Mouse (Mus musculus): Measurements from ENCODE around the gene Arl8a. TPM values are rescaled to one million over a fixed set of nuclear protein-coding genes. Genes with fewer than 3 reads are reported as not detected.

Gene Arl8a
- total RNA-seq, 2 experiments from 2014 or later: 248 to 258 TPM

DNA sequence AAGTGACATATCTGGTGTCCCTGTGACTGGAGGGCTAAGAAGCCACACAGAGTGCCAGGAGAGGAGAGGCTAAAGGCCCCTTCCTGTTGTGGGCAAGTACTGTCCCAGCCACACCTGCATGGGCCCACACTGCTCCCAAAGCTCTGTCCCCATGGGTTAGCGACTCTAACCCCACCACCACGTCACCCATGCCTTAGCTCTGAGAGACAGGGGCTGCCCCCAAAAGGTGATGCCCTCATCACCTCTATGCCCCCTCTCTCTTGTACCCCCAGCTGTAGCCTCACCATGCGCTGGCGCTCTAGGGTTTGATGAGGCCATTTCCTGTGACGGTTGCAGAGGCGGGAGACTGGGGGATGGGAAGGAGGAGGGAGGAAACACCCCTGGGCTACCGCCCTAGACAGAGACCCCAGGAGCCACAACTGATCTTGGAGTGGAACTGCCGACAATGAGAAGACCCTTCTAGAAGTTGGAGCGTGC is 13.7 kb upstream of the Arl8a start:
- no peak for DNase-seq (ENCODE audit: low spot score in 2 of 2)

DNA sequence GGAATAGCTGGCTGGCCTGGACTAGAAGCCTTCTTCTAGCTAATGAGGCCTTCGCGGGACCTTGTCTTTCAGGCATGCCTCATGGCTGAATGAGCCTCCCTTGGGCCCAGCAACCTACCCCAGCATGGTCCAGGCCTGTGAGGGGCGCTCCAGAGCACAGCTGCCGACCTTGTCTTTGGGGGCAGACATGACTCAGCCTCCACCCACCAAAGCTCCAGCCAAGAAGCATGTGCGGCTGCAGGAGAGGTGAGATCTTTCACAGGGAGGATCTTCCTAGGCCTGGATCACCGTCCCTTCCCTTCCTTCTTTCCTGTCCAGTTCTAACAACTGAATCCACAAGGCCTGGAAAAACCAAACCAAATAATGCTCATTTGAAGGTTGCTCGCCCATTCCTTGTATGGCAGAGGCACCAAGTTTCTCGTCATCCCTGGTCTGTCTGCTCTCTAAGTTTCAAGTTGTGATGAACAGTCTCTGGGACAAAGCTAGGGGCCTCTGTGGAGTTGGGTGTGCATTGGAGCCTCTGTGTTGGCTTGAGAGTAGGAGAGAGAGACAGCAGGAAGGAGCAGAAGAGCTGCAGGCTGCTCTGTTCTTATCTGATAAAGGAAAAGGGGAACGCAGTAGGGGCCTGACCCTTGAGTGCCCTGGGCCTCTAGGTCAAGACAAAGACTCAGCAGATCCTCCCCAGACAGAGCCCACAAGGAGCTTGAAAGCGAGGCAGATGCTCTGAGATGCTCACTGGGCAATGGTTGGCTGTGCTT is 12.8 kb upstream of the Arl8a start:
- no peak for DNase-seq (ENCODE audit: low spot score in 2 of 2)

DNA sequence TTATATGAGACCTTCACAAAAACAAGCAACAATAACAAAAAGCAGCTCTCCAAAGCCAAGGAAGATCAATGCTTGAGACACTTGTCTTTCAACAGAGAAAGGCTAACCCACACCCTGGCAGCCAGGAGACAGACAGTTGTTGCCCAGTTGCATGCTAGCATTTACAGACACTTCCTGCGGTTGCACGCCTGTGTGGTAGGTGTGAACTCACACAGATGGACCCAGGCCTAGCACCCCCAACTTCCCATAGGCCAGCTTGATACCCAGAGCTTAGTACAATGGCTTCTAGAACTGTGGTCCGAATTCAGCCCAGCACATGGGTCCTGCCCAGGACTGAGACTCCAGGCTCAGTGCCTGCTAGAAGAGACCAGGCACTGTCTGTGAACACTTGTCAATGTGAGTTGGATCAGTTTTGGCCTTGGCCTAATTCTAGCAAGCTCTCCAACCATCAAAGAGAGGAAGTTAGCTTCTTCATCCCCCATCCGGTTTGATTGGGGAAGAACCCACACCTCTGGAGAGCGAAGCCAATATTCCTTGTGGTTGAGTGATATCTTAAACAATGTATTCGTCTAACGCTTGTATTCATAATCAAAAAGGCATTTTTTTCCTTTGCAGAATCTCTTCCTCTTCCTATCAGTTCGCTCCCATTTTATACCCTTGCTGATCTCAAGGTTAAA is 11.4 kb upstream of the Arl8a start:
- no peak for DNase-seq (ENCODE audit: low spot score in 2 of 2)

DNA sequence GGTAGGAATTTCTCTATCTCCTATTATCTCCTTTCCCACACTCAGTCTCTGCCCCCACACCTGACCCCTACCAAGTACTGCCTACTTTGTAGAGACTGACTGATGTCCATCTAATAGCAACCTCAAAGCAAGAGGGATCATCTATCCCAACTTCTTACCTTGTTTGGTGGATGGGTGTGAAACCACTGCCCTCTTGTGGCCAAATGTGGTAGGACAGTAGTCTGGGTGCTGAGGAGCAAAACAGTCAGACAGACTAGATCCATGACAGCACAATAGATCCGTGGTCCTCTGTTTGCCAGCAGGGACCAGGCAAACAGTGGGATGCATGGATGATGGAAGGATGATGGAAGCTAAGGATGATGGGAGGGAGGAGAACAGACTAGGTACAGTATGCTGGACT is 10.1 kb upstream of the Arl8a start:
- DNase-seq (ENCODE audit: low spot score in 2 of 2): peak in 1 of 2 experiments; percentile 86

DNA sequence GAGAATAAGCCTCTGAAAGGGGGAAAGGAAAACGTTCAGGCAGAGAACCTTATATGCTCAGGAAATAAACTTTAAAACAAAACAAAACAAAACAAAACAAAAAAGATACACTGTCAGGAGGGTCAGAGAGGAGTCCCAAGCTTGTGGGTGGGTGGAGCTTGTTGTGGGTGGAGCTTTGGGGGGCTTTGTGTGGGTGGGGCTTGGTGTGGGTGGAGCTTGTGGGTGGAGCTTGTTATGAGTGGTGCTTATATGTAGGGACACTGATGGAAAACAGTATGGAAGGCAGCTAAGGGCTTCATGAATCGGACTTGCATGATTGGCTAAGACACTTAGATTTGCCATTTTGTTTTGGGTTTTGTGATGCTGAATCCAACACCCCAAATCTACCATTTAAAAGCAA is 6.7 kb upstream of the Arl8a start:
- no peak for DNase-seq (ENCODE audit: low spot score in 2 of 2)

DNA sequence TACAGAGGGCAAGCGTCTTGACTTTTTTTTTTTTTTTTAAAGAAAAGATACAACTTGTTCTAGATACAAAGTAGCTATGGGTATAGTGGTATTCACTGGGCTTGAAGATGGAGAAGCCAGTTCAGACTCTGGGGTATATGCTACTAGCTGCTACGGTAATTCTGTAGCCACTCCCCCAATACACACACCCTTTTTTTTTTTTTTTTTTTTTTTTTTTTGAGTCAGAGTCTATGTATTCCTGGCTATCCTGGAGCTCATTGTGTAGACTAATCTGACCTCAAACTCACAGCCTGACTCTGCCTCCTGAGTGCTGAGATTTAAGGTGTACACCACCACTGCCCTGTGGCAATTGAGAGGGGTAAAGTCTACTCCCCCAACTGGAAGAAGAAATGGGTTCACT is 4.2 kb upstream of the Arl8a start:
- no peak for DNase-seq (ENCODE audit: low spot score in 2 of 2)

DNA sequence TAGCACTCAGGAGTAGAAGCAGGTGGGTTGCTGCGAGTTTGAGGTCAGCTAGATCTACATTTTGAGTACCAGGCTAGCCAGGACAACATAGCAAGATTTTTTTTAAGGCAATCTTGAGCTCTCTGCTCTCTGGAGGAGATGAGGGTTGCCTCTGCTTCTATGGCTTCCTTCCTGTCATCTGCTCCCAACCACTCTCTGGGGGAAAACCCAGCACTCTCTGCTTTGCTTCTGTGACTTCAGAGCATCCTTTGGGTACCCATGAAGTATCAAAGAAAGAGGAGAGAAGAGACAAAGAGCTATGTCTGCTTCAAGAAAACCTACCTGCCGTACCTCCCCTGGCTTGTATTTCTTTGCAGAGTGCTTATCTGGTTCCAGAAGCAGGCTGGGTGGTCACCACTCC is 2.7 kb upstream of the Arl8a start:
- DNase-seq (ENCODE audit: low spot score in 2 of 2): no peak

DNA sequence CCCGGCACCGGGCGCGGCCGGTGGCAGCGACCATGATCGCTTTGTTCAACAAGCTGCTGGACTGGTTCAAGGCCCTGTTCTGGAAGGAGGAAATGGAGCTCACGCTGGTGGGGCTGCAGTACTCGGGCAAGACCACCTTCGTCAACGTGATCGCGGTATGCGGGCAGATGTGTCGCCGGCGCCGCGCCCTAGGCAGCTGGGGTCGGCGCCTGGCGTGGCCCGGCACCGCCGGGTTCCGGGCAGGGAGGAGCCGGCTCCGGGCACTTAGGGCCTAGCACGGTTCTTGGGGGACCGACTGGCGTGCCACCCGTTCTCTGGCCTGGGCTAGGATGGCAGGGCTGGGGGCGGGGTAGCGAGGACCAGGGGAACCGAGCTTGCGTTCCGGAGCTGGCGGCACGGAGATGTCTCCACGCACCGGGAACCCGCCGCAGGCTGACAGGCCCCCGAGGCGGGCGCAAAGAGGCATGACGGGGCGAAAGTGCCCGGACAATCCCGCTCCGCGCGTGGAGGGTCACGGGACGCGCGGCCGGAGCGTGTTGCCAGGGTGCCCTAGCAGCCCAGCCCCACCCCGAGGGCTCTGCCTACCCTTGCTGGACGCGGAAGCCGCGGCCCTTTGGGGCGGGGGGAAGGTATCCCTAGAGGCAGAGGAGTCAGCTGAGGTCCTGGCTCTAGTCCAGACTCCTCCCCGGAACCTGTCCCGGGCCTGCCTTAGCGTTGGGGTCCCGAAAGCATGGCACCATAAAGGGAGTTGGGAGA is 500 bp downstream of the Arl8a start:
- DNase-seq (ENCODE audit: low spot score in 2 of 2): peak; percentile 71 to 81

DNA sequence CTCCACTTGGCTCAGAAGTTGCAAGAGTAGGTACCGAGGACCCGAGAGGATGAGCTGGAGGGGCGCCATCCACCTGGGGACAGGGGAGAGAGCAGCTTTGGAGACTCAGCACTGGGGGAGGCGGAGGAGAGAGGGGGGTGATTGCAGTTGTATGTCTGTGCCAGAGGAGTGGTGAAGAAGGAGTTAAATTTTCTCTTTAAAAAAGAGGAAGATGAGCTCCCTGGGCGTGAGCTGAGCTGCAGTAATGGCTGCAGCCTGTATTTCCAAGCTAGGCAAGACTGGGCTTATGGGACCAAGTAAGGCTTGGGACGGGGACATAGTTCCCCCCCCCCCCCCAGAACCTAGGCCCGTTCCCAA is 1.1 kb downstream of the Arl8a start:
- no peak for DNase-seq (ENCODE audit: low spot score in 2 of 2)

DNA sequence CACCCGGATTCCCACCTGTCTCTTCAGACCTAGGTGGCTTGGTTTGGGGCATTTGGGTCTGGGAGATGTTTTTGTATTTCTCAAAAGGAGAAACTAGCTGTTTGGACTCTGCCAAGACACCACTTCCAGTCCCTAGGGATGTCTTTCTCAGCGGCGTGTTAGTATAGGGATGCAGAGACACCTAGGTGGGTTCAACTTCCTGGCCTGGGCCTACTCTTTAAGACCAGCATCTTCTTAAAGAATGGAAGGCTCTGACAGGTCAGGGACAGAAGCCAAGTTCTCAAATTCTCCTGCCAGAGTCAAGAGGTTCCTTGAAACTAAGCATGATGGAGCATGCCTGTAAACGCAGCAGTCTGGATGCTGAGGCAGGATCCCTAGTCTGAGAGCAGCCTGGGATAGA is 1.9 kb downstream of the Arl8a start:
- peak in 1 of 2 experiments; percentile 13 for DNase-seq (ENCODE audit: low spot score in 2 of 2)

DNA sequence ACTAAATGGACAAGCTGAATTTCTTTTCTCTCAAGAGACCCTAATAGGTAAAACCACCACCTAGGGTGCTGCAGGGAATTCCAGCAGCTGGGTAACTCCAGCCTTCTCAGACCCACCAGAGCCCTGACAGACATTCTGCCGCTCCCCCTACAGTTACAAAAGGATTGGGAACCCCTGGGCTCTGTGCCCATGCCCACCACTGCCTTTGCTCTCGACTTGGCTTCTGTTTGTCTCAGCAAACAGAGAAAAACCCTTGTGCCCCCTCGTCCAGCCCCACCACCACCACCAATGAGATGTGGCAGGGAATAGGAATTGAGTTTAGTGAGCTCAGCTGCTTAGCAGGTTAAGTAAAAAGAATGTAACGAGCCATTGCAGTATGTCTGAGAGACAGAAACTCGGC is 2.4 kb downstream of the Arl8a start:
- no peak for DNase-seq (ENCODE audit: low spot score in 2 of 2)

DNA sequence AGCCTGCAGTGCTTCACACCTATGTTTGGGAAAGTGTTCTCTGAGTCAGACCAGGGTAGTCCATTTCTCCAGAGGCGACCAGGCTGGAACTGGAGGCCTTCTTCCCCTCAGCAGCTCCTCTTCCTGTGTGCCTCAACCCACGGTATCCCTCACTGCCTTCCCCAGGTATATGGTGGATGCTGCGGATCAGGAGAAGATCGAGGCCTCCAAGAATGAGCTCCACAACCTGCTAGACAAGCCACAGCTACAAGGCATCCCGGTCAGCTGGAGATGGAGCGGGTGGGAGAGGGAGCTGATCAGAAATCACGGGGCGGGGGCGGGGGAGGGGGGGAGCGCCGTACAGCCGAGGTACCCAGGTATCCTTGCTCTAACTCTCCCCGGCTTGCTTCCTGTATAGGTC is 7.4 kb downstream of the Arl8a start:
- no peak for DNase-seq (ENCODE audit: low spot score in 2 of 2)

DNA sequence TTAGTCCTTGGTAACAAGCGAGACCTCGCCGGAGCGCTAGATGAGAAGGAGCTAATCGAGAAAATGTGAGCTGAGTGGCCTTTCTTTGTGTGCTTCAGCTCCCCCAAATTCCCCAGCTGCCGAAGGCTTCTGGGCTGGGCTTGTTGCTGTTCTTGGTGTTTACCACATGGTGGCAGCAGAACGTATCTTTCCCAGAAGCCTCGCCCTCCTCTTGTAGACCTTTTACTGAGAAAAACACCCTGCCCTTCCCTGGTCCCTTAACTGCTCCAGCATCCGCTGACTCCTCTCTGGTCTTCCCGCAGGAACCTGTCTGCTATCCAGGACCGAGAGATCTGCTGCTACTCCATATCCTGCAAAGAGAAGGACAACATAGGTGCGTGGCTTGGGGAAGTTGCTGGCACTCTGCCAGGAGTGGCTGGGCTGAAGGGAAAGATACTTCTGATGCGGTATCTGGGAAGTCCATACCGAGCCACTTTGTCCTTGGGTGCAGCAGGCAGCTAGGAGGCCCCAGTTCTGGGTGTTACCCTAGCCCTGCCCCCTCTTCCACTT is 7.9 kb downstream of the Arl8a start:
- DNase-seq (ENCODE audit: low spot score in 2 of 2): peak; percentile 85 to 92

DNA sequence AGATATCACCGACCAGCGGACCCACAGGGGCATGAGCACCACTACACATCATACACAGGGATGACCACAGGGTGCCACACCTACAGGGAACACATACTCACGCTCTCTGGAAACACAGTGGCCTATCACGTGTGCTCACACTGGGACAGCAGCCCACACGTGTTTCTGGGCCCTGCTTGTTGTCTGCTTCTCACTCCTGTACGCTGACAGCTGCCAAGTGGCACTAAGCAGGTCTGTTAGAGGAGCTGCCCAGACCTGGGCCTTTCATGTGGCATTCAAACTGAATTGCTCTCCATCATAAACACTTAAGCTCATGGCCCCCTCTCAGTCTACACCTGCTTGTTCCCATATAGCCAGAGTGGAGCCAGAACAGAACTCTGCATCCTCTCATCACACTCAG is 9.7 kb downstream of the Arl8a start:
- no peak for DNase-seq (ENCODE audit: low spot score in 2 of 2)

DNA sequence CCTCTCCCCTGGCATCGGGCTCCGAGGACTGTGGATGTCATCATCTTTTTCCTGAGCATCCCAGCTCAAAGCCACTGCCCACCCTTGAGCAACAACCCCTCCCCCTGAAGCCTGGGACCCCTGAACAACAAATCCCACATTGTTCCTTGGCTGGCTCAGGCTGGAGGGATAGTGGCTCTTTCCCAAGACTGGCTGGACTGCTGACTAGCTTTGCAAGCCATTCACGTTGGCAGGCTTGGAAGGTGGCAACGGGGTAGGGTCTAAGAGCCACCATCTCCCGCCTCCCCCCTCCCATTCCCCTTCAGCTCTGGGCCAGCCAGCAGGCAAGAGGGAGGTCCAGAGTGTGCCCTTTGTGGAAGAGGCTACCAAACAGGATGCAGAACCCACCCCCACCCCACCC is 12.0 kb downstream of the Arl8a start:
- peak; percentile 32 to 59 for DNase-seq (ENCODE audit: low spot score in 2 of 2)

DNA sequence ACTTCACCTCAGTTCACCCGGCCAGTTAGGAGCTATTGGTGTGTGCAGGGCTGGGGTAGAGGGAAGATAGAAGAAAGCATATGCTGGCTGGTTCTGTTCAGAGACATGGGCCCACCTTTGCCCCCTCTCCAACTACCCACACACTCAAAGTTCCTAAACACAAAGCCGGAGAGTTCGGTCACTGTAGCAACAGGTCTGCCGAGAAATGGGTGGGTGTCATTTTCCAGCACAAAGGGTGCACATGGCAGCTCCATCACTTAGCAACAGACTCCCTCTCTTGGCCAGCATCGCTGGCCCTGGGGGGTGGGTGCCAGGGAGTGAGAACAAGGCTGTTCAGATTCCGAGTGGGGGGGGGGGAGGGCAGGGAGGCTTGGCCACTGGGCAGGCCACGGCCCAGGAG is 12.4 kb downstream of the Arl8a start:
- DNase-seq (ENCODE audit: low spot score in 2 of 2): peak; percentile 52 to 78

DNA sequence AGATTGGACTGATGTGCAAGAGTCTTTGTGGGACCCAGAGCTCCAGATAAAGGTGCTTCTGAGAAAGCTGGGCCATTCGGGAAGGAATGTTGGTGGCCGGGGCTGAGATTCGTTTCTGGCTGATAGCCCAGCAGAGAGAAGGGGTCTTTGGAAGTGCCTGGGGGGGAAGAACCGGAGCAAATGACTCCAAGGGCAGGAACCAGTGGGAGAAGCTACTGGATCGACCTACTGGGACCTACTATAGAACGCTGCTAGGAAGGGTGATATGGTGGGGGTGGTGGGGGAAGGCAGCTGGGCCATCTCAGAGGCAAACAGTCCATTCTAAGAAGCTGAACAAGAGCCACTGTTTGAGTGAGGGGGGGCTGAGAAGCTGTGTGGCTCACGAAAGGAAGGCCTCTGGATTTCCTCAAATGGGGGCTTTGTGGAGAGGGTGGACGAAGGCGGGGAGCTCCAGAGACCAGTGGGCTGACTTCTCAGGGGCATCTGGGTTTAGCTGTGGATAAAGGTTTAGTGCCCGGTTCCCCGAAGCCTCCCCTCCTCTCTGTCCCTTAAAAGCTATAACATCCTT is 13.0 kb downstream of the Arl8a start:
- DNase-seq (ENCODE audit: low spot score in 2 of 2): peak in 1 of 2 experiments; percentile 22

DNA sequence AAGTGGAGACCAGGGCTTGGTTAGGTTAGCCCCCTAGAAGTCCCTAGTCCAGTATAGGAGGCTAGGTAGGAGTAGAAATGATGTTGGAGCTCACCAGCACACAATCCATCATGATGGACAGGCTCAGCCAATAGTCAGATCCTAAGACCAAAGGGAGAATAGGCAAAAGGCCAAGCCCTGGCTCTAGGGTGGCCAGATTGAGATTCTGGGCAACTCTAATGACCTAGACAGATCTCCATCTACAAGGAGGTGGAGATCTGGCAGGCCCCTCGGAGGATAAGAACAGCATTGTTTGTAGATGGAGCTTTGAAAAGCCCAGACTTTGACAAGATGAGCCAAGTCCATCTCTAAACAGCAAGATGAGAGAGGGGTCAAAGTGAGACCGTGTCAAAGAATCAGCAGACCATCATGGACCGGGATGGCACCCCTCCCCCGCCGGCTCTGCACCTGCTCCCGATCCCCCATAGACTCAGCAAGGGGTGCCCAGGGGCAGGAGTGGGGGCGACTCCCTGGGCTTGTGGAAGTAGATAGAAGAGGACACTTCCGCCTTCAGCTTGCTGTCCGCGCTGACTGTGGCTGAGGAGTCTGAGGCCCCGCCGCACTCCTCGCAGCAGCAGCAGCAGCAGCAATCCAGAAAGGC is 13.9 kb downstream of the Arl8a start:
- peak in 1 of 2 experiments; percentile 28 for DNase-seq (ENCODE audit: low spot score in 2 of 2)

DNA sequence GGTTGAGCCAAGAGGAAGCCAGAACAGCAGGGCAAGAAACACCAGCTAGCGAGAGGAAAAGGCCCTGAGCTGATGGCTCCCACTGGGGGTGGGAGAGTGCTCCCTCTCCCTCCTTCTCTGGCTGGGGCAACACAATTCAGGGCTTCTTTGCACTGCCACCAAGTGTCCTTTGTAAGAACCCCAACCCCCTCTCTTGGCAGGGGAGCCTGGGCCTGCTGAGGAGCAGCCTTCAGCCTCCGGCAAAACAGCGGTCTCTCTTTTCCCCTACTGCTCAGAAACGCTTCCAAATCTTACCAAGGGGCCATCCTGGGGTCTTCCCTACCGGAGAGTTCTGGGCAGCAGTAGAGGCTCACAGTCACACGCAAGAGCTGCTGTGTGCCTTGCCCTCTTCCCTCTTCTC is 16.1 kb downstream of the Arl8a start:
- DNase-seq (ENCODE audit: low spot score in 2 of 2): peak; percentile 37 to 66

DNA sequence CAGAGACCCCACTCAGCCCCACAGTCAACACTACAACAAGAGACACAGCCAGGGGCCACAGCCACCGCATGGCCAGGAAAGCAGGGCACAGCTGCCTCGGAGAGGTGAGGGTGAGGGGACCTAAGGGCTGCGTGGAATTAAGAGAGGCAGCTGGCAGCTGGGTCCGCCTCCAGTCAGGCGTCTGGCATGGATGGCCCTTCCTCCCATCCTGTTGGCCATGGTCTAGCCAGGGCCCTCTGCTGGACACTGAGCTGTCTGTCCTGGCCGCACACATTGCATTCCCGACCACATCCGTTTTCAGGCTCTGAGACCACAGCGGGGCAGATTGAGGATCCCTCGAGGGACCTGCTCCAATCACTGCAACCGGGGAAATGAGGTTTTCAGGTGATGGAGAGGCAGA is 20.8 kb downstream of the Arl8a start, which contains the start of gene Gpr37l1:
TSS of gene Gpr37l1 (minus strand) at position 247 of the 400 bp plus-strand sequence.
- peak; percentile 58 to 60 for DNase-seq (ENCODE audit: low spot score in 2 of 2)
